Mouse (Mus musculus): ENCODE measurements around the gene Klk7. TPM values are rescaled to one million over a fixed set of nuclear protein-coding genes. Genes with fewer than 3 reads are reported as not detected.

Gene Klk7
- polyA plus RNA-seq, 1 experiment from 2014 or later: not detected

GRCm38 (mm10) chr7:43797844-43798462 lies 13.1 kb upstream of the Klk7 start:
- Histone ChIP-seq H3K9ac (no peak overlapping the region), H3K27ac (no peak overlapping the region), H3K36me3 (no peaks in the 10 kb centered on the region), H3K4me2 (replicated peaks) (peak overlapping the region; percentile 77), H3K9me3 (no peaks in the 10 kb centered on the region), H3K4me3 (no peak overlapping the region), H3K4me1 (peaks cover 3% of the 10 kb centered on the region), H3K27me3 (replicated peaks) (peaks cover 31% of the 10 kb centered on the region)
- ATAC-seq (ENCODE audit: low FRiP score, low read depth): no peak; the same call in 1 of the 2 replicates
- WGBS: 39% methylated on average over 13 of the region's 13 CpGs

- WGBS: 82% methylated on average over 7 of the region's 7 CpGs
- H3K4me3 ChIP-seq: no peak overlapping the region
- H3K4me2 ChIP-seq (replicated peaks): no peak overlapping the region
- no peak for ATAC-seq (ENCODE audit: low FRiP score, low read depth)
- H3K9me3 ChIP-seq: no peaks in the 10 kb centered on the region
- peaks cover 31% of the 10 kb centered on the region for H3K27me3 ChIP-seq (replicated peaks)
- H3K9ac ChIP-seq: no peak overlapping the region
- no peaks in the 10 kb centered on the region for H3K36me3 ChIP-seq
- H3K27ac ChIP-seq: no peak overlapping the region
- peaks cover 3% of the 10 kb centered on the region for H3K4me1 ChIP-seq
These were observed 11.2 kb upstream of the Klk7 start for GRCm38 (mm10) chr7:43799876-43800275.

- no peaks in the 10 kb centered on the region for H3K4me1 ChIP-seq
- H3K4me3 ChIP-seq: no peak overlapping the region
- H3K36me3 ChIP-seq: no peaks in the 10 kb centered on the region
- no peak for ATAC-seq (ENCODE audit: low FRiP score, low read depth)
- no peaks in the 10 kb centered on the region for H3K27me3 ChIP-seq (replicated peaks)
- H3K9me3 ChIP-seq: no peaks in the 10 kb centered on the region
- 83% methylated on average over 7 of the region's 7 CpGs for WGBS
- no peak overlapping the region for H3K4me2 ChIP-seq (replicated peaks)
- H3K27ac ChIP-seq: no peak overlapping the region
- no peak overlapping the region for H3K9ac ChIP-seq
These were observed 4.1 kb downstream of the Klk7 start for GRCm38 (mm10) chr7:43815211-43815610.

- Histone ChIP-seq H3K27ac (no peak overlapping the region), H3K36me3 (no peaks in the 10 kb centered on the region), H3K9ac (no peak overlapping the region), H3K4me3 (no peak overlapping the region), H3K4me2 (replicated peaks) (no peak overlapping the region), H3K9me3 (no peaks in the 10 kb centered on the region), H3K27me3 (replicated peaks) (no peaks in the 10 kb centered on the region), H3K4me1 (no peaks in the 10 kb centered on the region)
- no peak for ATAC-seq (ENCODE audit: low FRiP score, low read depth)
These were observed 5.7 kb downstream of the Klk7 start for GRCm38 (mm10) chr7:43816746-43817145.

- WGBS: 87% methylated on average over 7 of the region's 7 CpGs
- Histone ChIP-seq H3K9ac (no peak overlapping the region), H3K4me2 (replicated peaks) (no peak overlapping the region), H3K9me3 (no peaks in the 10 kb centered on the region), H3K27me3 (replicated peaks) (no peaks in the 10 kb centered on the region), H3K4me3 (no peak overlapping the region), H3K27ac (no peak overlapping the region), H3K4me1 (no peaks in the 10 kb centered on the region), H3K36me3 (no peaks in the 10 kb centered on the region)
- no peak for ATAC-seq (ENCODE audit: low FRiP score, low read depth)
These were observed 10.5 kb downstream of the Klk7 start for GRCm38 (mm10) chr7:43821581-43821980.

GRCm38 (mm10) chr7:43824199-43824598 lies 13.1 kb downstream of the Klk7 start, which contains the start of gene Klk6:
Gene Klk6, plus strand, starts transcription at chr7:43824499.
- Histone ChIP-seq H3K27ac (no peak within 1 kb of the TSS), H3K4me1 (no peaks in the 10 kb centered on the region), H3K4me3 (no peak within 1 kb of the TSS), H3K4me2 (replicated peaks) (no peak within 1 kb of the TSS), H3K9me3 (no peaks in the 10 kb centered on the region), H3K36me3 (no peaks in the 10 kb centered on the region), H3K9ac (no peak within 1 kb of the TSS), H3K27me3 (replicated peaks) (no peaks in the 10 kb centered on the region)
- 74% methylated on average over 10 of the region's 10 CpGs for WGBS
- no peak for ATAC-seq (ENCODE audit: low FRiP score, low read depth)

GRCm38 (mm10) chr7:43826056-43826455 lies 15.0 kb downstream of the Klk7 start:
- no peak overlapping the region for H3K4me2 ChIP-seq (replicated peaks)
- H3K4me3 ChIP-seq: no peak overlapping the region
- no peak overlapping the region for H3K9ac ChIP-seq
- 81% methylated on average over 5 of the region's 5 CpGs for WGBS
- no peaks in the 10 kb centered on the region for H3K36me3 ChIP-seq
- no peak overlapping the region for H3K27ac ChIP-seq
- H3K27me3 ChIP-seq (replicated peaks): no peaks in the 10 kb centered on the region
- no peaks in the 10 kb centered on the region for H3K4me1 ChIP-seq
- no peak for ATAC-seq (ENCODE audit: low FRiP score, low read depth)
- no peaks in the 10 kb centered on the region for H3K9me3 ChIP-seq

GRCm38 (mm10) chr7:43827706-43828105 lies 16.6 kb downstream of the Klk7 start:
- no peak overlapping the region for H3K4me2 ChIP-seq (replicated peaks)
- H3K4me3 ChIP-seq: no peak overlapping the region
- no peak for ATAC-seq (ENCODE audit: low FRiP score, low read depth)
- no peaks in the 10 kb centered on the region for H3K27me3 ChIP-seq (replicated peaks)
- 79% methylated on average over 4 of the region's 4 CpGs for WGBS
- no peak overlapping the region for H3K9ac ChIP-seq
- no peaks in the 10 kb centered on the region for H3K9me3 ChIP-seq
- no peaks in the 10 kb centered on the region for H3K4me1 ChIP-seq
- H3K27ac ChIP-seq: no peak overlapping the region
- H3K36me3 ChIP-seq: no peaks in the 10 kb centered on the region

GRCm38 (mm10) chr7:43829006-43829405 lies 17.9 kb downstream of the Klk7 start:
- Histone ChIP-seq H3K27me3 (replicated peaks) (no peaks in the 10 kb centered on the region), H3K4me3 (no peak overlapping the region), H3K27ac (no peak overlapping the region), H3K36me3 (no peaks in the 10 kb centered on the region), H3K9ac (no peak overlapping the region), H3K9me3 (no peaks in the 10 kb centered on the region), H3K4me2 (replicated peaks) (no peak overlapping the region), H3K4me1 (no peaks in the 10 kb centered on the region)
- 87% methylated on average over 8 of the region's 8 CpGs for WGBS
- no peak for ATAC-seq (ENCODE audit: low FRiP score, low read depth)

GRCm38 (mm10) chr7:43841701-43842100 lies 30.6 kb downstream of the Klk7 start, which contains the start of gene Klk5:
Gene Klk5, plus strand, starts transcription at chr7:43841971.
- no peak for ATAC-seq (ENCODE audit: low FRiP score, low read depth)
- Histone ChIP-seq H3K9me3 (no peaks in the 10 kb centered on the region), H3K4me1 (no peaks in the 10 kb centered on the region), H3K4me3 (no peak within 1 kb of the TSS), H3K4me2 (replicated peaks) (no peak within 1 kb of the TSS), H3K36me3 (no peaks in the 10 kb centered on the region), H3K9ac (no peak within 1 kb of the TSS), H3K27ac (no peak within 1 kb of the TSS), H3K27me3 (replicated peaks) (no peaks in the 10 kb centered on the region)
- 59% methylated on average over 3 of the region's 3 CpGs for WGBS

- no peak overlapping the region for H3K4me3 ChIP-seq
- no peaks in the 10 kb centered on the region for H3K9me3 ChIP-seq
- H3K9ac ChIP-seq: no peak overlapping the region
- H3K27ac ChIP-seq: no peak overlapping the region
- H3K4me1 ChIP-seq: no peaks in the 10 kb centered on the region
- H3K4me2 ChIP-seq (replicated peaks): no peak overlapping the region
- no peaks in the 10 kb centered on the region for H3K27me3 ChIP-seq (replicated peaks)
- WGBS: 90% methylated on average over 4 of the region's 4 CpGs
- no peak for ATAC-seq (ENCODE audit: low FRiP score, low read depth)
- H3K36me3 ChIP-seq: no peaks in the 10 kb centered on the region
These were observed 32.7 kb downstream of the Klk7 start for GRCm38 (mm10) chr7:43843801-43844200.

- 91% methylated on average over 6 of the region's 6 CpGs for WGBS
- Histone ChIP-seq H3K27me3 (replicated peaks) (no peaks in the 10 kb centered on the region), H3K36me3 (no peaks in the 10 kb centered on the region), H3K4me3 (no peak overlapping the region), H3K4me2 (replicated peaks) (no peak overlapping the region), H3K27ac (no peak overlapping the region), H3K9ac (no peak overlapping the region), H3K9me3 (no peaks in the 10 kb centered on the region), H3K4me1 (no peaks in the 10 kb centered on the region)
- ATAC-seq (ENCODE audit: low FRiP score, low read depth): no peak
These were observed 40.5 kb downstream of the Klk7 start for GRCm38 (mm10) chr7:43851616-43852015.

- no peaks in the 10 kb centered on the region for H3K9me3 ChIP-seq
- H3K4me3 ChIP-seq: no peak overlapping the region
- no peak for ATAC-seq (ENCODE audit: low FRiP score, low read depth)
- no peak overlapping the region for H3K4me2 ChIP-seq (replicated peaks)
- H3K4me1 ChIP-seq: no peaks in the 10 kb centered on the region
- H3K36me3 ChIP-seq: no peaks in the 10 kb centered on the region
- H3K9ac ChIP-seq: no peak overlapping the region
- no peaks in the 10 kb centered on the region for H3K27me3 ChIP-seq (replicated peaks)
- no peak overlapping the region for H3K27ac ChIP-seq
- WGBS: 84% methylated on average over 9 of the region's 9 CpGs
These were observed 43.7 kb downstream of the Klk7 start for GRCm38 (mm10) chr7:43854642-43855380.

Data from neural tube, embryonic 12.5 days (tissue).